Mouse (Mus musculus) megakaryocyte, embryonic 14.5 days (primary cell): ENCODE measurements around the gene Fbxw8. TPM values are rescaled to one million over a fixed set of nuclear protein-coding genes. Genes with fewer than 3 reads are reported as not detected.

Experiments used
- H3K27me3 ChIP-seq: replicated peaks from 2 replicates; pipeline ENCODE3; 2012; ENCODE audit warnings: inconsistent platforms
- H3K36me3 ChIP-seq: replicated peaks from 2 replicates; pipeline ENCODE3; 2012; ENCODE audit warnings: low read length, inconsistent platforms, mixed read lengths
- H3K4me1 ChIP-seq: 2 replicates; pipeline ENCODE4 v1.6.1; 2012; ENCODE audit warnings: inconsistent platforms
- H3K4me3 ChIP-seq: replicated peaks from 2 replicates; pipeline ENCODE3; 2012; ENCODE audit warnings: moderate library complexity, mild to moderate bottlenecking, inconsistent platforms
- H3K9me3 ChIP-seq: 2 replicates; pipeline ENCODE4 v1.6.1; 2012; ENCODE audit warnings: inconsistent platforms
- FLI1 ChIP-seq: IDR thresholded peaks from 2 replicates; pipeline ENCODE4 v1.6.1; 2012; ENCODE audit warnings: low read length, inconsistent platforms, mixed read lengths
- GATA1 ChIP-seq: IDR thresholded peaks from 3 replicates; pipeline ENCODE4 v1.6.1; 2012; ENCODE audit warnings: mixed read lengths, low read length, inconsistent platforms, borderline replicate concordance
- polyA plus RNA-seq: library from polyadenylated mRNA; stranded (reverse); fragments of >175 nt; gene quantifications from 2 replicates; pipeline ENCODE4 v1.2.3, GENCODE M21; 2012; ENCODE audit warnings: low replicate concordance; ENCODE audit not compliant: insufficient read depth

The Fbxw8 gene
- polyA plus RNA-seq, 1 experiment: 22.8 TPM

GRCm38 (mm10) chr5:118015669-118016068 is 139.6 kb downstream of the Fbxw8 start:
- Histone ChIP-seq H3K4me1 (peaks cover 58% of the 10 kb centered on the region), H3K4me3 (no peak overlapping the region), H3K27me3 (peaks cover 58% of the 10 kb centered on the region), H3K9me3 (no peaks in the 10 kb centered on the region), H3K36me3 (no peaks in the 10 kb centered on the region)
- TF ChIP-seq GATA1 (no peak), FLI1 (no peak)

- no peak overlapping the region for H3K4me3 ChIP-seq
- H3K27me3 ChIP-seq: peaks cover 53% of the 10 kb centered on the region
- H3K9me3 ChIP-seq: no peaks in the 10 kb centered on the region
- TF ChIP-seq GATA1: no peak
- no peak for TF ChIP-seq FLI1
- peaks cover 51% of the 10 kb centered on the region for H3K4me1 ChIP-seq
- peaks cover 6% of the 10 kb centered on the region for H3K36me3 ChIP-seq
Measured at GRCm38 (mm10) chr5:118015028-118015427, 140.2 kb downstream of the Fbxw8 start.

Other genes starting within 250 kb of the Fbxw8 start
- gene Fbxo21, start 178.7 kb downstream of the Fbxw8 start, polyA plus RNA-seq: 3.1 and 3.6 TPM in 2 replicates
- 940 and 1,036 TPM in 2 replicates for gene Tesc, start 127.7 kb downstream of the Fbxw8 start, polyA plus RNA-seq
- not detected in 2 replicates for gene Hrk, start 9.2 kb upstream of the Fbxw8 start, polyA plus RNA-seq
- gene Rnft2, start 89.7 kb upstream of the Fbxw8 start, polyA plus RNA-seq: 1.1 TPM in 1 of 2 replicates, not detected in the other
- 0.28 and 0.82 TPM in 2 replicates for gene 2410131K14Rik, start 89.8 kb upstream of the Fbxw8 start, polyA plus RNA-seq